Mouse (Mus musculus): Measurements from ENCODE around the gene Cttnbp2nl. TPM values are rescaled to one million over a fixed set of nuclear protein-coding genes. Genes with fewer than 3 reads are reported as not detected.
A peak's percentile ranks its signal among the peaks of the same experiment; 100 is the strongest.

The Cttnbp2nl gene
- polyA plus RNA-seq, 1 experiment from 2014 or later, result 21.6 TPM

DNA sequence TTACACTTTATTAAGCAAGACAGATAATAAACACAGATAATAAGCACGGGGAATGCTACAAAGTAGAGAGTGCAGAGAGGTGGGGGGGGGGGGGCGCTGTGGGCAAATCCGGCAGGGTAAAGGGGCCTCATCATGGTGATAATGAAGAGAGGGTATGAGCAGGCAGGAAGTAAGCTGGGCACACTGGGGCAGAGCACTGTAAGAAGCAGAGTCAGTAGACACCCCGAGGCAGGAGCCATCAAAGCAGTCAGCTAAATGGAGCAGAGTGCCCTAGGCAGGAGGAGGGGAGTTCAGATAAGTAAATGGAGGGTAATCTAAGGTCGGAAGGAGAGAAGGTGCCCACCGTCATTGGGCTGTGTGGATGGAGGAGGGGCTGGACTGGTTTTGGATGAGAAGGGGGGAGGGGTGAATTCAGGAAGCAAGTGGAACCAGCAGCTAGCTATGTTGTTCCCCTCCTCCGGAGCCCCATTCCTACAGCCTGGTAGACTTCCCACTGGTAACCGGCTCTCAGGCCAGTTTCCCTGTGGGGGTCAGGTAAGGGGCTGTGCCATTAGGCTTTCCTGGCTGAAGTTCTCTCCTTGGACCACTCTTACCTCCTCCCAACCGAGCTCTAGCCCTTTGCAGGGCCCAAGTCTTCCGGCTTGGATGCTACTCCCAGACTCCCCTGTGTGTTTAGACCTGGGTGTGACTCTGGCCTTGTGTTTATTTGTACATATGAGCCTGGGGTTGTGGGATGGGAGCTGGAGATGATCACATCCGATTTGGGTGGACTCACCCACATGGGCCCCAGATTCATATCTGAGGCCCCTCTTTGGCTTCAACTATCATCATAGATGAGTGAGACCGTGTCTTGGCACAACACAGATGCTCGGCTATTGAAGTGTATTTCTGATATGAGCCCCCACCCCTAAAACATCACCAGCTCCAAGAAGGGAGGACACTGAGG is 89.3 kb downstream of the Cttnbp2nl start:
- Histone ChIP-seq H3K4me3 (no peak overlapping the region), H3K9ac (no peak overlapping the region), H3K4me1 (replicated peaks) (peaks cover 33% of the 10 kb centered on the region), H3K36me3 (no peaks in the 10 kb centered on the region), H3K27ac (no peak overlapping the region), H3K9me3 (replicated peaks) (no peaks in the 10 kb centered on the region), H3K27me3 (peaks cover 42% of the 10 kb centered on the region), H3K4me2 (peak overlapping the region; percentile 8; the same call in 1 of the 2 replicates)
- ATAC-seq (replicated peaks; ENCODE audit: insufficient number of reproducible peaks, insufficient read depth, low FRiP score, low read depth), result no peak
- 21% methylated on average over 13 of the region's 13 CpGs for WGBS

DNA sequence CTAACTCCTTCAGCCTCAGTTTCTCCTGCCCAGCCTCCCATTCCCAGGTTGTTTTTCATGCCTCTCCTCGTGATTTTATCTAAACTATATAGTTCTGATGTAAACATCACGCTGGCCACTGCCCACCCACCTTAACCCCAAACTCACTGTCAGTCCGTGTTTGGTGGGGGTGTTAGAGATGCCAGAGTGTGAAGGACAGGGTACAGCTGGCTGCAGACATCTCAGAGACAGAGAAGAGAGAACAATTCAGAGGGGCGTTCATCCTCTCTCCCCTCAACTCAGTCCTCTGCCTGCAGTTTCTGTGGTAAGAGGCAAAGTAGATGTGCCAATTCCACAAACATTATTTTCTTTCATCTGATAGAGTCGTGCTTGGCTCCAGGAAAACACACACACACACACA is 90.1 kb downstream of the Cttnbp2nl start:
- Histone ChIP-seq H3K27me3 (peaks cover 46% of the 10 kb centered on the region), H3K9me3 (replicated peaks) (no peaks in the 10 kb centered on the region), H3K4me1 (replicated peaks) (peaks cover 27% of the 10 kb centered on the region), H3K4me3 (no peak overlapping the region), H3K27ac (no peak overlapping the region), H3K36me3 (no peaks in the 10 kb centered on the region), H3K4me2 (peak overlapping the region; percentile 91), H3K9ac (no peak overlapping the region)
- no peak for ATAC-seq (replicated peaks; ENCODE audit: insufficient number of reproducible peaks, insufficient read depth, low FRiP score, low read depth)
- WGBS, result 12% methylated on average over 5 of the region's 5 CpGs

DNA sequence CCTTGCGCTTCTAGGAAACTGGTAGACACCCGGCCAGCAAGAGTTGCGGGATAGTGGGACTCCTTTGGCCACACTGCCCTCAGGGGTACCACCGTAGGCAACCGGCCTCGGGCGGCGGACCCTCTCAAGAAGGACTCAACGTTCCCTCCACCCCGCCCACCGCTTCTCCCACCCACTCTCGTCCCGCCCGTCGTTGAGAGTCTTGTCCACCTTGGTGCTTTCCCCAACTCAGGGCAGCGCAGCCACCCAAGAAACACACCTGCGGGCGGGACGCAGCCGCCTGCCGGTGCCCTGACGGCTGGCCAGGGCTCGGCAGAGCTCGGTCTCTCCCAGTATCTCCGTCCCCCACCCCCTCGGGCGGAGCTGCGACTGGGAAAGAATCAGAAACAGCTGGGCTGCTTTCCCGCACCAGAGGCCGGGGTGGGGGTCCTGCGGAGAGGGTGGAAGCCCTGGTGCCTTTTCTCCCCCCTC is 90.8 kb downstream of the Cttnbp2nl start:
- no peaks in the 10 kb centered on the region for H3K9me3 ChIP-seq (replicated peaks)
- H3K4me3 ChIP-seq, result peak overlapping the region; percentile 59
- no peak for ATAC-seq (replicated peaks; ENCODE audit: insufficient number of reproducible peaks, insufficient read depth, low FRiP score, low read depth)
- H3K9ac ChIP-seq, result peak overlapping the region; percentile 46; the same call in 1 of the 2 replicates
- under 1% methylated on average over 31 of the region's 31 CpGs for WGBS
- peaks cover 27% of the 10 kb centered on the region for H3K4me1 ChIP-seq (replicated peaks)
- peak overlapping the region; percentile 91 for H3K4me2 ChIP-seq
- H3K36me3 ChIP-seq, result no peaks in the 10 kb centered on the region
- peaks cover 46% of the 10 kb centered on the region for H3K27me3 ChIP-seq
- no peak overlapping the region for H3K27ac ChIP-seq

DNA sequence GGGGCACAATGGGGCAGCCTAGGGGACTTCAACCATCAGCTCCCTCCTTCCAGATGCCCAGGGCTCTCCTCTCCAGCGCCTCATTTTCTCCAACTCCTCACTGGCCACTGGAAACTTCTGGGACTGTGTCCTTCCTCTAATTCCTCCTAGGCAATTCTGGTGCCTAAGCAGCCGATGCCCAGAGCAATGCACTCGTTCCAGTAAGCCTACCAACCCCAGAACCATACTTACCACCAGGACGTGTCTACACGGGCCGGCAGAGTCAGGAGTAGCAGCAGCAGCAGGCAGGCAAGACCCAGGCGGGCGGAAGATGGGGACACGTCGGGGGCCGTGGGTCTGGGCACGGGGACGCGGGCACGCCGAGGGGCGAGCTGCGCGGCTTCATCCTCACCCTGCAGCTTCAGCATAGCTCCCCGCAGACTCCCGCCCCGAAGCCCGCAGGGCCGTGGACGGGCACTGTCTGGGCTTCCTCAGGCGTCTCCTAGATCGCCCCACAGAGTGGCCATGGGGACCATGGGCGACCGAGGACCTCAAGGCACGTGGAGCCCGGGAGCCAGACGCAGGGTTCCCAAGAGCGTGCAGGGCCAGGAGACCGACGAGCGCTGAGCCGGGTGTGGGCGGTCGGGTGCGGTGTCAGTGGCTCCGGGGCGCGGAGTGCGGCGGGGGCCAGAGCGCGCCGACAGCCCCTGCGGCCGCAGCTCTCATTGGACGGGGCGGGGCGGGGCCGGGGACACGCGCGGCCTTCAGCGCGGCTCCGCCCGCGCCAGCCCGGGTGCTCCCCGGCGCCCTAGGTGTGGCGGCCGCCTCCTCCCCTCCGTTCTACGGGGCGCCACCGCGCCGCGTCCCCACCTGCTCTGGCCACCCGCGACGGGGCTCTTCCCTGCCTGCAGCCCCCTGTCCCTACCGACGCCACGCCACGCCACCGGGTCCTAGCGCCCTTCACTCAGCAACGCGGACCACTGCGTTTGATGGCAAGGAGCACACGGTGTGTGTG is 91.6 kb downstream of the Cttnbp2nl start, which contains the start of gene Wnt2b:
Wnt2b (minus strand) TSS at position 856 of the 994 bp plus-strand sequence.
- H3K9ac ChIP-seq, result peak within 1 kb of the TSS; percentile 46
- H3K27me3 ChIP-seq, result peaks cover 46% of the 10 kb centered on the region
- no peaks in the 10 kb centered on the region for H3K9me3 ChIP-seq (replicated peaks)
- peak within 1 kb of the TSS; percentile 91 for H3K4me2 ChIP-seq
- ATAC-seq (replicated peaks; ENCODE audit: insufficient number of reproducible peaks, insufficient read depth, low FRiP score, low read depth), result peak; percentile 53
- H3K36me3 ChIP-seq, result no peaks in the 10 kb centered on the region
- no peak within 1 kb of the TSS for H3K27ac ChIP-seq
- peaks cover 25% of the 10 kb centered on the region for H3K4me1 ChIP-seq (replicated peaks)
- WGBS, result 1% methylated on average over 83 of the region's 87 CpGs
- peak within 1 kb of the TSS; percentile 59 for H3K4me3 ChIP-seq

DNA sequence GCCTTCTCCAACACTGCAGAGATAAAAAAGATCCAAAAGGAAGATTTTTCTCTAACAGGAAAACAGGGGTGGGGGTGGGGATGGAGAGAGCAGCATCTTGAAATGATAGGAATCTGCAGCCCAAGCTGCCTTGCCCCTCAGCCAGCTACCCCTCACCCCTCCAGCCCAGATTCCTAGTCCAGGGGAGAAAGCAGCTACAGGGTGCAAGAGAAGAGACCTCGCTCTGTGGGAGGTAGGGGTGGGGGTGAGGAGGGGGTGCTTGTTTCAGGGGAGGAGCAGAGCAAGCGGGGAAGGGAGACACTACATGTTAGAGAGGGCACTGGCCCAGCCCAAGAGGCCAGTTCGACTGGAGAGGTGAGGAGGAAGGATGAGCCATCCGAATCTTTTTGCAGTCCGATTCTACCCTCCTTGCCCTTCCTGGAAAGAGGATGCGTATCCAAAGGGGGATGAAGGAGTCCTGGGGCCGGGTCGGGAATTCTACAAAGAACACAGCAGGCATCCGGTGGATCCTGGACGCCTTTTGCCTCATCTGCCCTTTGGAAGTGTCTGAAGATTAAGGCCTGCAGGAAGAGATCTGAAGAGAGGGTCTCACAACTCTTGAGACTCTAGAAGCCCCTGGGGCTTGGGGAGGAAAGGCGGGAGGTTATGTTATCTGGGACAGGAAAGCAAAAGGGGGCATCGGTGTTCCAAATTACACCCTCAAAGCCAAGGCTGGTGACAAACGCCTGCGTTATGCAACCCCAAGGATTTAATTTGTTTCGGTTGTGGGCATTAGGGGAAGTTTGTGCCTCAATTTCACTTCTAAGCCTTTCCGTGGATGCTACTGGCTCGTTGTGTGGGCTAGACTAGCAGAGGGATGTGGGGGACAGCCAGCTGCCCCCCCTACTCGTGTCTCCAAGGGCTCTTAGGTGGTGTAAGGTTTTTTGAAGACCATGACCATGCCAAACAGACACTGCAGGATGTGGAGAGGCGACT is 92.6 kb downstream of the Cttnbp2nl start:
- 10% methylated on average over 19 of the region's 19 CpGs for WGBS
- Histone ChIP-seq H3K9me3 (replicated peaks) (no peaks in the 10 kb centered on the region), H3K27ac (no peak overlapping the region), H3K4me3 (peak overlapping the region; percentile 59; the same call in 1 of the 2 replicates), H3K27me3 (peaks cover 46% of the 10 kb centered on the region), H3K4me2 (peak overlapping the region; percentile 91; the same call in 1 of the 2 replicates), H3K9ac (no peak overlapping the region), H3K4me1 (replicated peaks) (peaks cover 25% of the 10 kb centered on the region), H3K36me3 (no peaks in the 10 kb centered on the region)
- ATAC-seq (replicated peaks; ENCODE audit: insufficient number of reproducible peaks, insufficient read depth, low FRiP score, low read depth), result no peak

DNA sequence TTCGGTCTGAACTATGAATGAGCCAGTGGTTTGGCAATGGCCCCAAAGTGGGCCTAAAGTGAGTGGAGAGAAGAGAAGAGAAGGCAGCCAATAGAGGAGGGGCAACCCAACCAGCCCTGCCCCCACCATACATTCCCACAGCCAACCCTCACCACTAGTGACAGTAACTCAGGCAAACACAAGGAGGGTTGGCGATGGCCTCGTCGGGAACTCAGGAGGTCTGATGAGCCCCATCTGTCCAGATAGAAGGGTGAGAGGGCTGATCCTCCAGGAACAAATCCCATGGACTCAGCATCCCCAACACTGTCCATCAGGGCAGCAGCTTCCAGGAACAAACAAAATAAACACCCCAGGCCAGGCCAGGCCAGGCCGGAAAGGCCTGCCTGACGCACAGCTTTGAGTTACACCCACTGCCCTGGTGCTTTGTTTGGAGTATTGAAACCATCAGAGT is 96.8 kb downstream of the Cttnbp2nl start:
- H3K27me3 ChIP-seq, result peaks cover 29% of the 10 kb centered on the region
- no peak overlapping the region for H3K9ac ChIP-seq
- H3K9me3 ChIP-seq (replicated peaks), result no peaks in the 10 kb centered on the region
- peaks cover 7% of the 10 kb centered on the region for H3K4me1 ChIP-seq (replicated peaks)
- no peak for ATAC-seq (replicated peaks; ENCODE audit: insufficient number of reproducible peaks, insufficient read depth, low FRiP score, low read depth)
- no peak overlapping the region for H3K4me2 ChIP-seq
- 71% methylated on average over 6 of the region's 6 CpGs for WGBS
- H3K36me3 ChIP-seq, result peaks cover 6% of the 10 kb centered on the region; the same call in 1 of the 2 replicates
- no peak overlapping the region for H3K4me3 ChIP-seq
- H3K27ac ChIP-seq, result no peak overlapping the region

DNA sequence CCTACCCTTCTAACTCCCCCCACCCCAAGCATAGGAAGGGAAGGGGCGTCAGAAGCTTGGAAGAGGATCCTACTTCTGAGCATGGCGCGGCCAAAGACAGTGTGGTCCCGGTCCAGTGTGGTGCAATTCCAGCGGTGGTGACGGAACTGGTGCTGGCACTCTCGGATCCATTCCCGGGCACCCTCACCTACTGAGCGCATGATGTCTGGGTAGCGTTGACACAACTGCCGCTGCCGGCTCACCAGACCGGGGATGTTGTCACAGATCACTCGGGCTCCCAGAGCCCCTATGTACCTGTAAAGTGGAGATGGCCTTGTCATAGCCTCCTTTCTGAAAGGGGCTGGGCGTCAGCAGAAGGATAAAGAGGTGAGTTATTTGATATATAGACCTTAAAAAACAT is 98.4 kb downstream of the Cttnbp2nl start:
- Histone ChIP-seq H3K4me2 (no peak overlapping the region), H3K9me3 (replicated peaks) (no peaks in the 10 kb centered on the region), H3K9ac (no peak overlapping the region), H3K4me3 (no peak overlapping the region), H3K4me1 (replicated peaks) (peaks cover 4% of the 10 kb centered on the region; the same call in 1 of the 2 replicates), H3K27ac (no peak overlapping the region), H3K36me3 (peaks cover 17% of the 10 kb centered on the region; the same call in 1 of the 2 replicates), H3K27me3 (peaks cover 13% of the 10 kb centered on the region)
- ATAC-seq (replicated peaks; ENCODE audit: insufficient number of reproducible peaks, insufficient read depth, low FRiP score, low read depth), result no peak
- WGBS, result 93% methylated on average over 15 of the region's 15 CpGs

DNA sequence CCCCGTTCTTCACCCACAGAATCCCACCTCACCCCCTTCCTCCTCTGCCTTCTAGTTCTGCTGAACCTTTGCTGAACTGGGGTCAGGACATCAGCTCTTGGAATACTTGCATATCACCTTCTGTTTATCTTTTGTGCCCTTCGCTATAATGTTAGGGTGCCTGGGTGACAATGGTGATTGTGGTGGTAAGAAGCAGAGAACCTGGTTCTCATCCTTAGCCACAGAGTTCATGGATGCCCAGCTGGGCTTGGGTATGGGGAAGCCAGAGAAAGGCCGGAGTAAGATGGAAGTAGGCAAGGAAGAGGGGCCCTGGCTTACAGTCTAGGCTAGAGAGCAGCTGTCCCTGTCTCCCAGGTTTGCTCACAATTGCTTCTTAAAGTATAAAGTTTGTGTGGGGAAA is 98.8 kb downstream of the Cttnbp2nl start:
- Histone ChIP-seq H3K4me2 (no peak overlapping the region), H3K9ac (no peak overlapping the region), H3K9me3 (replicated peaks) (no peaks in the 10 kb centered on the region)

DNA sequence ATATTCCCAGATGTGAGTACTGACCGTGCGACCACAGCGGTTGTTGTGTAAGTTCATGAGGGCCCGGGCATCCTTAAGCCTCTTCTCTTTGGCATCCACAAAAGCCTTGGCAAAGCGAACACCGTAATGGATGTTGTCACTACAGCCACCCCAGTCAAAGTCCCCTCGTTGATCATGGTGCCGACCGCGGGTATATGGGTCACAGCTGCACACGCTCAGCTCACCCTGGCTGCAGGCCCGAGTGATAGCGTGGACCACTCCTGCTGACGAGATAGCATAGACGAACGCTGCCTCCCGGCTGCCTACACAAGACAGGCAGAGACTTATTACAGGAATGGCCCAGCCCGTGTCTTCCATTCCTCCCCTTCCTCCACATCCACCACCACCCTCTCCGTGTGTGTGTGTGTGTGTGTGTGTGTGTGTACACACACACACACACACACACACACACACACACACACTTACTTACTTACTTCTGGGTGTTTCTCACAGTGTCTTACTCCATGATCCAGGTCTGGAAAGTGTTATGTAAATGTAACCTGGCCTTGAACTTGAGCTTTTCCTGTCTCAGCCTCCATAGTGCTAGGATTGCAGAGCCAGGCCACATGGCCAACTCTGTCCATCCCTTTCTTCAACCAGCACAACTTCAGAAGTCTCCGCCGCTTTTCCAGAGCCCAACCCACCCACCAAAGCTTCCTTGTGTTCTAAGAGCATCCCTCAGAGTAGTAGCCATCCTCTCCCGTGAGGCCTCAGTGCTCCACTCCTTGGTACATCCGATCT is 99.9 kb downstream of the Cttnbp2nl start:
- Histone ChIP-seq H3K9me3 (replicated peaks) (no peaks in the 10 kb centered on the region), H3K36me3 (peaks cover 17% of the 10 kb centered on the region; the same call in 1 of the 2 replicates), H3K27me3 (no peaks in the 10 kb centered on the region), H3K4me3 (no peak overlapping the region), H3K27ac (no peak overlapping the region), H3K4me2 (no peak overlapping the region), H3K4me1 (replicated peaks) (peaks cover 4% of the 10 kb centered on the region; the same call in 1 of the 2 replicates), H3K9ac (no peak overlapping the region)
- WGBS, result 65% methylated on average over 23 of the region's 23 CpGs
- ATAC-seq (replicated peaks; ENCODE audit: insufficient number of reproducible peaks, insufficient read depth, low FRiP score, low read depth), result no peak

More for the DNA sequence above, 98.8 kb downstream of the Cttnbp2nl start:
- ATAC-seq (replicated peaks; ENCODE audit: insufficient number of reproducible peaks, insufficient read depth, low FRiP score, low read depth), result no peak
- Histone ChIP-seq H3K4me1 (replicated peaks) (peaks cover 4% of the 10 kb centered on the region; the same call in 1 of the 2 replicates), H3K27ac (no peak overlapping the region), H3K4me3 (no peak overlapping the region), H3K36me3 (peaks cover 17% of the 10 kb centered on the region; the same call in 1 of the 2 replicates), H3K27me3 (peaks cover 9% of the 10 kb centered on the region)
- whole genome bisulfite sequencing, result 94% methylated on average over 3 of the region's 3 CpGs

Data from heart, embryonic 15.5 days (tissue).